Mouse (Mus musculus) myocyte (in vitro differentiated cells): ENCODE data around the gene Wdfy4.

ENCODE experiments used
- MAX ChIP-seq: IDR thresholded peaks from one replicate; pipeline ENCODE4 v1.6.1; 2011; ENCODE audit warnings: low read depth, mild to moderate bottlenecking, control low read depth
- MYOG ChIP-seq, 3 experiments: IDR thresholded peaks; one replicate each; pipeline ENCODE4 v1.6.1; 2011; ENCODE audit warnings: control low read depth in 2 of 3, low read depth in 2 of 3, mild to moderate bottlenecking in 2 of 3; ENCODE audit not compliant: insufficient read length in 2 of 3, control insufficient read depth in 1 of 3, insufficient read depth in 1 of 3
- USF1 ChIP-seq: IDR thresholded peaks from one replicate; pipeline ENCODE4 v1.6.1; 2011; ENCODE audit warnings: low read depth, mild to moderate bottlenecking, control low read depth, moderate library complexity

DNA sequence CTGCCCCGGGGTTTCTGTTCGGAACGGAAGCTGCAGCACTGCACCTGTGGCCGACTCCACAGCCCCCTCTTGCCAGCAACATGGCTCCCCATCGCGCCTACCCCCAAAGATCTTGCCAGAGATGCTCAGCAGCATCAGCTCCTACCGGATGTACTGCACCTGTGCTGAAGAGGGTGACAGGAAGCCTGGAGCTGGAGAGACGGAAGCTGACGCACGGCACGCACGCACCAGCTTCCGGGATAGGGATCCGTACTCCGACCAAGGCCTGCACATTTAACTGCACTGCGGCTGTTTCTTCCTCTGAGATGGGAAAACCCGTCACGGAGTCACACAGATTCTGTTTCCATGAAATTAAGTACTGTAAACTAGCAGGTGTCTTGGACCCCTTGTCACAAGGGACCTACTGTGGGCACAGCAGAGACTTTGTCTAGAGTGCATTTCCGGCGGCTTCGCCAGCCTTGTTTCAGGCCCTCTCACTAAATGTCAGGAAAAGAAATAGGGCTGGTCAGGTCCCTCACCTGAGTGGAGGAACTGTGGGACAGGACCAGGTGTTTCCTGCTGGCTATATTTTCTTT is 4.6 kb upstream of the Wdfy4 start:
- no peak for TF ChIP-seq MAX
- no peak for TF ChIP-seq MYOG (IDR thresholded peaks at IDR 0.05; ENCODE audit: control insufficient read depth in 1 of 3, insufficient read depth in 1 of 3, insufficient read length in 2 of 3, low read depth in 2 of 3)
- TF ChIP-seq USF1 = no peak
